Mouse (Mus musculus): Measurements from ENCODE around the gene Nefh.

Nefh gene

DNA sequence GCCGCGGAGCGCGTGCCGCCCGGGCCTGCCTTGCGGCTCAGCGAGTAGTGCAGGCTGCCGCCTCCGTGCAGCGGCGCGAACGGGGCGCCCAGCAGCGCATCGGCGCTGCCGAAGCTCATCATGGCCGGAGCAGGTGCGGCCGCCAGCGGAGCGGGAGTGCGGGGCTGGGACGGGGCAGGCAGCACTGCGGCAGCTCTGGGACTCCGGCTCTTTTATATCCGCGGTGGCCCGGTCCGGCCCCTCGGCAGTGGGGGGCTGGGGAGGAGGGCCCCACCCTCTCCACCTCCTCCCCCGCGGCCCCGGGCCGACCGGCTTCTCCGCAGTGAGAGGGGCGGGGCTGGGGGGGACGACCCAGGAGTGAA is at the start of gene Nefh:
Gene Nefh, minus strand, starts transcription at position 252 of the 362 bp plus-strand sequence.
- DNase-seq (ENCODE audit: low spot score), result no peak

DNA sequence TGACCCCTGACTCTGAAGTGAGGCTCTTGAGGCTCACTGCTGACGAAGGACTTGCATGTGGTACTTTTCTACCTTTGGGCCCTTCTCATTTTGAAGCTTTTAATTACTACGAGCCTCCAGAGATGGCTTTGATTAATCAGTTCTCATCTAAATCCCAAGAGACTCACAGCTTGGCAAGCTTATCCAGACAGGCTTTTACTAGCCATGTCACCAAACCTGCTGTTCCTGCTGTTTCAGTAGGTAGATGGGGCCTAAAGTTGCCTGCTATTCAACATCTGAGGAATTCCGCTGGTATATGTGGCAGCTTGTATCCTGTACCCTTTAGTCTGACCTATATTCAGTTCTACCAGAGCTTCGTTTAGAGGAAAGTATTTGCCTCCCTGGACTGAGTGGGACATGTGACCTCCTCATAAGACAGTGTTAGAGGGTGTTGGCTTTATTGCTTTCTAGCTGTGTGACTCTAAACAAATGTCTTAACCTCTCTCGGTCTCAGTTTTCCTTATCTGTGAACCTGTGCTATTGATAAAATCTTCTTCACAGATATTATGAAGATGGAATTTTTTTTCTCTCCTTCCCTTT is 48.8 kb upstream of the Nefh start:
- DNase-seq (ENCODE audit: low spot score), result no peak

DNA sequence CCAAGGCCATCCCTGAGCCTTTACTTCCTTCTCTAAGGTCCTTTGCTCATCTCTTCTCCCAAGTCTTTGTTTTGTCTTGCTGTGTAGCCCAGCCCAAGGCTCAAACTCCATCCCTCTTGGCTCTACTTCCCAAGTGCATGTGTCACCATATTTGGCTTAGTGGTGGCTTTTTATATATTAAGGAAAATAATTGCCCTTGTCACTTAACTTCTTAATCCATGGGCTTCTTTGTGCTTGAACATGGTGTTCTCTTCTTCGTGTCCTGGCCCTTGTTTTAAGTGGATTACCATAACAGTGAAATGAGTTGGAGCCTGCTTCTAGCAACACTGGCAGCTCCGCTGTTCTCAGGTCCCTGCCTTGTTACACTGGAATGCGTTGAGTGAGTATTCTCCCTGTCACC is 47.8 kb upstream of the Nefh start:
- no peak for DNase-seq (ENCODE audit: low spot score)

DNA sequence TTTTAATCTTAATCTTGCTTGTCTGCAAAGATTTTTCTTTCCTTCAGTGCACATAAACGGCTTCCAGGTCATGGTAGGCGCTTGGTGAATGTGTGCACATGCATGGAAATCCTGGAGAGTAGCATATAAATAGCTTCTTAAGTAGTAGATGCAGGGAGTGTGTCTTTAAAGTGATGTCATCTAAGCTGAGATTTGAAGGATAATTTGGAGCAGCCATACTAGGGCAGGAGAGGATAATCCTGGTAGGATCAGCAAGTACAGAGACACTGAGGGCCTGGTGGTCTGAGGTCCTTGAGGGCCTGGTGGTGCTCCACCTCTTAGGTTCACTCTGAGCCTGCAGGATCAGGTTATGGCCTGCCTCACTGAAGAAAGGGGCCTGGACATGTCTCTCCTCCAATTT is 44.6 kb upstream of the Nefh start:
- DNase-seq (ENCODE audit: low spot score), result no peak

DNA sequence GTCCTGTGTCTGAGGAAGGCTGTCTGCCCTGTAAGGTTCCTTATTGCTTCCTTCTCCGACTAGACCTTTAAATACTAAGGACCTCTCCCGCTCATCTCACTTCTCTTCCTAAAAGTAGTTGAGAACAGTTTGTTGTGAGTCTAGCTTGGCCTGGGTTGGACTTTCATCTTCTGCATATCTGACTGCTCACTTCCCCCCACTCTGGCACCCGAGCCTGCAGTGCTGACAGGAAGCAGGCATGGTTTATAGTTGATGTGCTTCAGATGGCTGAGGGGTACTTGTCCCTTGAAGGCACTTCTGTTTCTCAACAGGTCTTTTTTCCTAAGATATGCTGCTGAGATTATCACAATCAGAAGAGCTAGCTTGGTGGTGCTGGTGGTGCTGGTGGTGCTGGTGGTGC is 41.3 kb upstream of the Nefh start:
- no peak for DNase-seq (ENCODE audit: low spot score)

DNA sequence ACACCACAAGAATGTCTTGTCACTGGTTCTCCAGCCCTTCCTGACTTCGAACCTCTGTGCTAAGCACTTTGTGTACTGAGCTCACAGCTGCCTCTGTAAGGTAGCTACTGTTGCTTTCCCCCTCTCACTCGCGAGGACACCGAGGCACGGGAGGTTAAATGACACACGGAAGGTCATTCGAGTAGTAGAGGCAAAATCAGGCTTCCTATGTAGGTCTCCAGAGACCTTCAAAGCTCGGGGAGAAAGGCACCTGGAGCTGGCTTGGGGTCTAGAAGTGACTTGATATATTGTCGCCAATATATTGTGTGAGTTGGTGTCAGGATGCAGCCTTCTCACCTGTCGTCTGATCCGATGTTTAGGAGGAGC is 39.6 kb upstream of the Nefh start:
- DNase-seq (ENCODE audit: low spot score), result no peak

DNA sequence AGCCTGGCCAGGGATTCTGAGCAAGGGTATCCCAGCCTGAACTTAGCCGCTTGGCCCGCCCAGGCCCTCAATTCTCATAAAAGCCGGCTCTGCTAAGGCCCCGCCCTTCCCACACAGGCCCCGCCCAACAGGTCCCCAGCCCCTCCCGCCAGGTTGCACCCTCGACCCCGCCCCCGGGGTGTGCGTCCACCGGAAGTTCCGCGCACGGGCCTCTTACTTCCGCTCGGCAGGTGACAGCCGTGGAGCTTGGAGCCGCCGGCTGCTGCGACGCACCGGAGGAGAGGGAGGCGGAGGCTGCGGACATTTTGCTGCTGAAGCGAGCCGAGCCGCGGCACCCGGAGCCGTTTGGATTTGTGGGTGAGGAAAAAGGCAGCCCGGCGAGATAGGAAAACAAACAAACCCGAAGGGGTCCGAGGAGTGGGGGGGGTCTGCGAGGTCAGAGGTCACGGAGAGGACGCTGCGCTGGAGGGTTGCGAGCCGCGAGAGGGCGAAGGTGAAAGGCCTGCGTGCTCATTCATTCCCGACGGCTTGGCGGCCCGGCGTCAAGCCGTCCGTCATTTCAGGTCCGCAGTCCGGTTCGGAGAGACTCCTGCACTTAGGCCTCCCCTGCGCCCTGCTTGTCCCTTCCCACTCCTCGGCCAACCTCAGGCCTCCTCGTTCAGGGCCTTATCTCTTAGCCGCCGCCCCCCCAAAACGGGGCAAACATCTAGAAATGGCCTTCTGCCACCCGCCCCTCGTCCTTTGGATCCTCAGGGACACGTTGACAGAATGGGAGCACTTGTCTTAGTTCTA is 39.0 kb upstream of the Nefh start, which contains the start of gene Ap1b1:
Gene Ap1b1, plus strand, starts transcription at position 130 of the 792 bp plus-strand sequence.
- DNase-seq (ENCODE audit: low spot score), result peak; percentile 92

DNA sequence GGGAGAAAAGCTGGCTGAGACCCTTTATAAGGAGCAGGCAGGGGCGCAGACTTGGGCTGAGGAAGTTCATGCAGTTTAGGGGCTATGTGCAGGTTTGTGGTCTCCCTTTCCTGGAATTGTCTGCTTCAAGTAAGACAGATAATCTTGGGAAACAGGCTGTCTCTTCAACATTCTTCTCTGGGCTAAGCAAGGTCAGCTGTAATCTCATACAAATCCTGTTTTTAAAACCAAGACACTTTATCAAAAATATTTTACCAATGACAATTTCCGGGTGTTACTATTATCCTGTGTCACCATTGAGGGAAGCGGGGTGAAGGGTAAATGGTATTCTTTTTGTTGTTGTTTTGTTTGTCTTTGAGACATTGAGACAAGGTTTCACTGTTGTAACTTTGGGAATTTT is 36.9 kb upstream of the Nefh start:
- no peak for DNase-seq (ENCODE audit: low spot score)

DNA sequence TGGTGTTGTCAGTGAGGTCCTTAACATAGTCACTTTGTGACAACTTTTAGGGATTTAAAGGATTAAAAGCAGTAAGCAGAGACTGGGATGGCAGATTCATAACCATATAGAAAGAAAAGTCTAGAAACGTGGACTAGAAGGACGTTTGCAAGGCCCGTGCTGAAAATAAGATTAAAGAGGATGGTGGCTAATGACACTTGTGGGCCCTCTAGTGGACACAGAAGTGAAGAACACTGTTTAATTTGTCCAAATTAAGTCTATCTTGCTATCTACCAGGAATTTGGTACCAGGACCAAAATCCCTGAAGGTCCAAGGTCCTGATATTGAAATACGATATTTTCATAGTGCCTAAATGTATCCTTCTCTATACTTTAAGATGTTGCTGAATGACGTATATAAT is 36.4 kb upstream of the Nefh start:
- peak; percentile 81 for DNase-seq (ENCODE audit: low spot score)

DNA sequence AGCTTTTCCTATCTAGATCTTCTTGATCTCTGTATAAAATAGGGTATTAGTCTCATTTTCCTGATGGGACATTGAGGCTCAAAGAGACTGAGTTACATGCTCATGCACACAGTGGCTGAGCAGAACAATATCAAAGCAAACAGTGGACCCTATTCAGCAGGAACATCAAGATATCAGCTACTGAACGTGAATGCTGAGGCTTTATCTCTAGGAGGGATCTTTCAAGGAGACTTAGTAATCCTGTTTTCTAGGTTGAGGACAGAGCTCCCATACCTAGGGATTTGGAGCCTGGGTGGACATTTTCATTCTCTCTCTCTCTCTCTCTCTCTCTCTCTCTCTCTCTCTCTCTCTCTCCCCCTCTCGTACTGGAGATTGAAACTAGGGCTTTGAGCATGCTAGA is 35.7 kb upstream of the Nefh start:
- no peak for DNase-seq (ENCODE audit: low spot score)

DNA sequence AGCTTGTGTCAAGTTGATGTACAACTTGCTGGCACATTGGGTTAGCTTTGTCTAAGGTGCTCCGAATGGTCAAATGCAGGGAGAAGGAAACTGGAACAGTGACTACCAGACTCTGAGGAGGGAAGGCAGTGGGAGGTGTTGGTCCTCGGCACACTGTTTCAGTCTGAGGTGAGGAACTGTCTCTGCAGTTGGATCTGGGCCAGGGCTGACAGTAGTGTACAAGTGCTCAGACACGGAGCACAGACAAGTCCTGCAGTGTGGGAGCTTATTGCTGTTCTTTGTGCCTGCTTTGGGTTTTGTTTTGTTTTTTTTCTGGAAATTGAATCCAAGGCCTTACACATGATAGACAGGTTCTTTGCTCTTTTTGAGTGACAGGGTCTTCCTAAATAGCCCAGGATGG is 35.1 kb upstream of the Nefh start:
- DNase-seq (ENCODE audit: low spot score), result no peak

DNA sequence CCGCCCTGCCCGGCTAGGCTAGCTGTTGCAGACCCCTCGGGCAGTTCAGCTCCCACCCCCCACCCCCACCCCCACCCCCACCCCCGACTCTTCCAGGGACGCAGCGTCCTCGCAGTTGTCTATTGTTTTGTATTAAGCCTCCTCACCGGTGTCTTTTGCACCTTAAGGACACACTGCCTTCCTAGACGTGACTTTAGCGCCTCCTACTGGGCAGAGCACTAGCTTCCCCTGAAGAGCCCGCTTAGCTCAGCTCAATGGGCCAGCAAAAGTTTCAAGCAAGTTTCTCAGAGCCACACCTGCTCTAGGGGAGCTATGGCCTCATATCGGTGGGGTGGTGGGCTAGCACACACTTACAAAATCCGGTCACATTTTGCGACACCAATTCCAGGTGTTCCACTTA is 27.8 kb upstream of the Nefh start:
- peak; percentile 90 for DNase-seq (ENCODE audit: low spot score)

DNA sequence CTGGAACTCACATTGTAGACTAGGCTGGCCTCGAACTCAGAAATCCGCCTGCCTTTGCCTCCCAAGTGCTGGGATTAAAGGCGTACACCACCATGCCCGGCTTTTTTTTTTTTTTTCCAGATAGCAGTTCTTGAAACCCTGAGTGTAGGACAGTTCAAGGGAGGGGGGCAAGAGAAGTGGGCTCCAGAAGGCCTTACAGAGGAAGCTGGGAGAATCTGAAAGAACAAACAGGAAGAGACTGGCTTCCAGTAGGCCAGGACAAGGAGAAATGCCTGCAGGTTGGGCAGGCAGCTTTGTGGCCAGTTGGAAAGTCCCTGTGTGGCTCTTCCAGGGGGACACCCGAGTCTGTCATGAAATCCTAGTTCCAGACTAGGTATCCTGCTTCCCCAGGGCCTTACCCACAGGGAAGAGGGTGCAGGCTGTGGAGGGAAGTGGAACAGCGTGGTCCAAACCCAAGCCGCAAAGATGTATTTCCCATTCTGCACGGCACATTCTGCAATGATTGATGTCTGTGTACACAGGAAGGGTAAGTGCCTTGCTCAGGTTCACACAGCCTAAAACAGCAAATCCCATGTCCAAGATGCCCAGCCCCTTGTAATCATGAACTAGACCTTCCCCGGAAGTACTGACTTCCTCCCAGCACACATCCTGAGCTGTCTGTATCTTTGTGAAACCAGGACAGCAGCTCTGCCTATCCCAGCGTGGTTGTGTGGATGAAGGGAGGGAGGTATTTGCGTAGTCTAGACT is 26.7 kb upstream of the Nefh start:
- DNase-seq (ENCODE audit: low spot score), result no peak

DNA sequence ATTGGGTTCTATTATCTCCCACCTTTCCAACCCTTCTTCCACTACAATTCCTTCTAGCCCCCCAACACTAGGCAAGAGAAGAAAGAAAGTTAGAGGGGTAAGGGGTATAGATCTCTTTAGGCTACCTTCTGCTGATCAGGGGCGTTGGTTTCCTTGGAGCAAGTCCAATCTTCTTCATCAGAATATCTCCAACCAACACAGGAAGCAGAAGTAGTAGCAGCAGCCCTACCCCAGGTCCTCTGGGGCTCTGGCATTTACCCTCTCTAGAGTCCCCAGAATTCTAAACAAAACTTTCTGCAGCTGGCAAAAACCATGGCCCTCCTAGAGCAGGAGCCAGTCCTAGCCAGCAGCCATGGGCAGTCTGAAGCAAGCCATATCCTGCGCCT is 26.0 kb upstream of the Nefh start:
- no peak for DNase-seq (ENCODE audit: low spot score)

DNA sequence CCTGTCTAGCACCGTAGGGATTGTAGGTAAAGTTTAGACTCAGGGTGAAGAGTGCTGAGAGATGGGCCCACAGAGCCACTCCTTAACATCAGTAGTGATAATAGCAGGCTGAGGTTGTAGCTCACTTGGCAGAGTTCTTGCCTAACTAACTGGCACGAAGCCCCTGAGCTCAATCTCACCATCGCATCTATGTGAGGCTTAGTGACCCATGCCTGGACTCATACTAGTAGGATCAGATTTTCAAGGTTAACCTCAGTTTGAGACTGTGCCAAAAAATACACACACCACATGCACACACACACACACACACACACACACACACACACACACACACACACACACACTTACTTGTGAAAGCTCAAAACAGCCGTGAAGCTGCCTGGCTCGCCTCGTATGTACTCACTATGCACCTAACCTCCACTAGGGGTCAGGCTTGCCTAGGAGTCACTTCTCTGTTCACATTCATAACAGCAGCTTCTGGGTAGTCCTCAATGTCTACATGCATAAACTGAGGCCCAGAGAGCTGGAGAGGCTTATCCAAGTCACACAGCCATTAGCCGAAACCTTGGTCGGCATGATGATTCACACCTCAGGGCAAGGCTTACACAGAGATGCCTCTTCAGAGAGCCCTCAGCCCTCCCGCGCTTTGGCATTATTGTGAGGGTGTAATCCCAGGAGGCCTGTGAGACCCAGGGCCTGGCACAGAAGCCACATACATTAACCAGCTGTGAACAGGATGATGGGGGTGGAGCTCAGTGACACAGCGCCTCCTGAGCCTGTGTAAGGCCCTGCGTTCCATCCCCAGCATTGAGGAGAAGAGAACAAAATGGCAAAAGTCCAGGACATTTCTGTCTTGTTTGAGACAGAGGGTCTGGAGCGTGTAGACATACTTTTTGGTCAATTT is 25.4 kb upstream of the Nefh start:
- DNase-seq (ENCODE audit: low spot score), result peak; percentile 85

DNA sequence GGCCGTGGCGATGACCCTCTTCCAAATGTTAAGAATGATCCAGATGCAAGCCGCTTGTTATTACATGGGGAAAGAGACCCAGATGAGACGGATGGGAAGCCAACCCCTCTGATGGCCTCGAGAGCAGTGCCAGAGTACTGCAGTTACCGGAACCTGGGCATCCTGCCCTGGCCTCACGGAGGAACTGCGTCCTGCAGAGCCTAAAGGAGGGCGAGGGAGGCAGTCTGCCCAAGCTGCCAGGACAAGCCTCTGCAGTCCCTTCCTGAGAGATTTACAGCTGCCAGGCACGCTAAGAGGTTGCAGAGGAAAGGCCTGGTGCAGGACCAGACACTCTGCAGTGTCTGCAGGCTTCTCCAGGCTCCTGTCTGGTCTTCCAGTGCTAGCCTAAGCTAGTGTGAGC is 20.5 kb upstream of the Nefh start:
- no peak for DNase-seq (ENCODE audit: low spot score)

DNA sequence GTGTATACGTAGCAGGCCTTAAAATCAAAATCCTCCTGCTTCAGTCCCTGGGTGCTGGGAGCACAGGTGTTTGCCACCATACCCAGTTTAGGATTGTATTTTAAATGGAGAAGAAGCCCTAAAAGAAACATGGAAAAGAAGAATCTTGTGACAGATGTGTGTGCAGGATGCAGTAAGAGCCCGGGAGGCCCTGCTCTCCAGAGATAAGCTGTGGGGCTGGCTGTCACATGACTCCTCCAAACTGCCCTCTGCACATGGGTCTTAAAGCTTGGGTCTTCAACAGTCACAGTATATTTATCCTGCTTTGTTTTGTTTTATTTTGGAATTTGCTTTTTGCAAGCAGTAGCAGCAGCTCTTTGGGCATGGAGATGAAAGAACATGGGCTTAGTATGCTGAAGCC is 19.7 kb upstream of the Nefh start:
- DNase-seq (ENCODE audit: low spot score), result no peak

DNA sequence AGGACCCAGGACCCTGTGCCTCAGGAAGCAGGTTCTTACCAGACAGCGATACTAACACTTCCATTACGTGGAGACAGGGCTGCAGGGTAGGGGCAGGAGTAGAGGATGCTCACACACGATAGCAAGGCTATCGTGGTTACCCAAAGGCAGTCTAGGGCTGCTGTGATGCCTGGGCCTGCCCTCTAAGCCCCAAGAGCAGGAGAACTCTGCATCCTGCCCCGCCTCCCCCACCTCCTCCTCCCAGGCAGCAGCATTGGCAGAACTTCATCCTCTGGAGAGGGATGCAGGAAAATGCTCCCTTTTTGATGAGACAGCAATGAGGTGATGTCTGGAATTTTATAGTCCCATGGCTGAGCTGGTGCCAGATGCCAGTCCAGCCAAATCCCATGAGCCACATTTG is 19.0 kb upstream of the Nefh start:
- no peak for DNase-seq (ENCODE audit: low spot score)

DNA sequence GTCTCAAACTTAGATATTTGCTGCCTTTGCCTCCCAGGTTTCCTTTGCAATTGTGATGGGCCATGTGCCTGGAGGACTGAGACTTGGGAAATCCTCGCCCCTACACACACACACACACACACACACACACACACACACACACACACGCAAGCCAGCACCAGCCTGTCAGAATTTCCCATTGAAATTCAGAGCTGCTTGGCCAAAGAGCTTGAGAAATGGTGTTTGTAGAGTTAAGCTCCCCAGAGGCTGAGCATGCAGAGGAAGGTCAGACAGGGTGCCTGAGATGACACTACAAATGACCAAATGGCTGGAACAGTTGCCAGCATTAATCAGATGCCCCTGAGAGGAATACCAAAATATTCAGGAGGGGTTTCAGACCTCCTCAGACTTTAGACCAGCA is 18.5 kb upstream of the Nefh start:
- DNase-seq (ENCODE audit: low spot score), result no peak

DNA sequence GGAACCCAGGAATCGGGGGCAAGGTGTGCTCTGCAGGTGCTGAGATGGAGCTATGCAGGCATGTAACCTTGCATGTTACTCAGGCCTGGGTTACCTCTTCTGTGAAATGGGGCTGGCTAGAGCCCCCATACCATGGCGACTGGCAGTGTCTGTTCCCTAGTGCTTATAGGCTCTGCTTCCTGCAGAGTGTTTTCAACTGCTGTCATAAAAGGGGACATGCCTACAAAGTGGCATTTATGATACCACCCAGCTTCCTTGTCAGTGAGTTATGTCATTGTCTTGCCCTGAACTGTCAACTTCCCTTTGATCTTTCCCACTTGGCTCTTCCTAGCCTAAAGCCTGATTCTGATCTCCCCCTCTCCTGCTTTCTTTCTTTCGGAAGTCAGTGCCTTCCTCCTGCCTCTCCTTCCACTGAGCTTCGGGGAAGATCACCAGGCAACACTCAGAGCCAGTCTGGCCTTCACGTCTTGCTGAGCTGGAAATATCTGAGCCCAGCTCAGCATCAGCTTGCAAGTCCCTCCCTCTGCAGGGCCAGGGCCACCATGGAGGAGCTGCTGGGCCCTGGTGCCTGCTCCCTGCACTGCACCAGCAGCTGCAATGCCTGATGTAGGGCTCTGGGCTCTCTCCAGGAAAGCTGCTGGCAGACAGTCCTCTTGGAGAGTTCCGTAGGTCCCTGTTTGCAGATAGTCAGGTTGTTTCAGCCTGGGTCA is 15.4 kb upstream of the Nefh start:
- DNase-seq (ENCODE audit: low spot score), result no peak

DNA sequence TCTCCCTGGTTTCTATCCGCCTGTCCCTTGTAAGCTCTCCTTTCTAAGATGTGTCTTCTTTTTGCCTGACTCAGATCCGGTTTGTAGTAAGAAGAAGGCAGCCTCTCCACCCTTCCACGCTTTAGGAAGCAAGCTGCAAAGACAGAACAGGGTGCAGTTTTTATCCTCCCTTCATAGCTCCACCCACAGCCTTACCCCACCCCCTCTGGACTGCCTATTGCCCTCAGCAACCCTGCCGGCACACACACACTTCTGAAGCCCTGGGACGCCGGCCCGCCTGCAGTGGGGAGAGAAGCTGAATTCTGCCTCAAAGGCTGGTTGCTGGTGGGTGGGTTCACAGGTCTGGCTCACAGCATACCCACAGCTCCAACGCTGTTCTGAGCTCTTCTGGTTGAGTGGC is 6.1 kb upstream of the Nefh start:
- peak; percentile 18 for DNase-seq (ENCODE audit: low spot score)

DNA sequence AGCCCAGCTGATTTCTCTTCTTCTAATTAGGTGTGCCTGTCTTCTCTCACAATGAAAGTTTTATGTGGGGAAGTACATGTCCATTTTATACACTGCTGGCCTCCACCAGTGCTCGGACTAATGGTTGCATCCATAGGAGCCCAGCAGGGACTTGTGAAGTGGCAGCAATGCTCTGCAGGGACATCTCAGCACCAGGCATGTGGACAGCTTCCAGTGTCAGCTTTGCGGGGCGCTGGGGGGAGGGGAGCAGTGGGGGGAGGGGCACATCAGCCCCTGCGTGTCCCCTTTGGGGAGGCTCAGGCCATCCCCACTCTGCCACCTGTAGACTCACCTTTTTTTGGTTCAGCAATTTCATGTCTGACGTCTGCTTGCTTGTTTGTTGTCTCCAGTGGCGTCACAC is 5.5 kb upstream of the Nefh start:
- DNase-seq (ENCODE audit: low spot score), result no peak

Measured in retina, embryonic 14.5 days (tissue).